Mouse (Mus musculus) embryonic fibroblast, embryonic 13.5 days (primary cell): ENCODE measurements around the gene Taf1a.

Experiments used
- CTCF ChIP-seq: IDR thresholded peaks from 2 replicates; pipeline ENCODE4 v1.5.1; 2011; ENCODE audit warnings: mild to moderate bottlenecking, control low read depth, low read length, moderate library complexity, borderline replicate concordance; ENCODE audit not compliant: insufficient read depth
- POLR2A ChIP-seq: IDR thresholded peaks from 2 replicates; pipeline ENCODE4 v1.6.1; 2011; ENCODE audit warnings: low read depth, mild to moderate bottlenecking, control low read depth, low read length, moderate library complexity

DNA sequence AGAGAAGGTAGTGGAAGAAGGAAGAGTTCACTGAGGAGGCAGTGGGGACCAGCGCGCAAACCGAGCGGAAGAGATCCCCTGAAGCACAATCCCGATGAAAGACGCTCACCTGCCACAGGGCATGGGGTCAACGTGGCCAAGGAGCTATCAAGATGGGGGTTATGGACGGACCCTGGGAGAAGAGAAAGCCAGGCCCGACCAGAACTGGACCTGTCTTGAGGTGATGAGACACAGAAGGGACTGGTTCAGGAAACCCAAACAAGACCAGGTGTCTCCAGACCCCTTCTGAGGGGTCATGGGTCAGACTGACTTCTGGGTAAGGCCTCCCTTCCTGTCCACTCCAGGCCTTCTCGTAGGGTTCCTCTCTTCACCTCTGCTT is 43.0 kb upstream of the Taf1a start:
- no peak for TF ChIP-seq POLR2A
- TF ChIP-seq CTCF = no peak
